ENCODE assay signal across 14 mouse cellular contexts in genomic region chr7:80063902-80064736, GRCm38 (mm10). TPM values are rescaled to one million over a fixed set of nuclear protein-coding genes. Genes with fewer than 3 reads are reported as not detected.
DNase-seq lines count a peak whose midpoint lies in the region; ATAC-seq and TF ChIP-seq lines count a peak whose summit lies in the region.
"Had no signal": no experiment of that assay in that cellular context is flagged by ENCODE, and none has a peak within 500 bp of the region (broad histone marks: within the 10 kb centered on the region; RNA-seq: fewer than 3 reads in every experiment).

No protein-coding gene starts in this region.

- no peaks in the 10 kb centered on the region for H3K27me3 ChIP-seq in forebrain, embryonic 11.5 days (ENCODE audit: control insufficient read depth, insufficient read depth, low read length)
- H3K27me3 ChIP-seq in forebrain, embryonic 16.5 days (replicated peaks; ENCODE audit: control insufficient read depth, insufficient read depth, low read length) = no peaks in the 10 kb centered on the region
- no peaks in the 10 kb centered on the region for H3K27me3 ChIP-seq in MEL (ENCODE audit: control insufficient read depth in 1 of 2, insufficient read depth in 2 of 2, low read length in 2 of 2)
- H3K27me3 ChIP-seq in midbrain, embryonic 15.5 days (replicated peaks) = no peaks in the 10 kb centered on the region
- no peaks in the 10 kb centered on the region for H3K27me3 ChIP-seq in kidney, embryonic 14.5 days (ENCODE audit: control insufficient read depth, insufficient read depth, low read length)
- H3K27me3 ChIP-seq: heart, embryonic 13.5 days had no signal

- no peak for ATAC-seq in forebrain, embryonic 11.5 days (replicated peaks; ENCODE audit: low FRiP score)
- no peak for ATAC-seq in forebrain, embryonic 16.5 days
- ATAC-seq in hematopoietic stem cell, adult 5-6 weeks (replicated peaks in 1 of 2; ENCODE audit: insufficient read depth in 1 of 2, low FRiP score in 2 of 2, low TSS enrichment in 1 of 2, low read depth in 1 of 2, poor library complexity in 2 of 2, severe bottlenecking in 2 of 2) = peak; percentile 43 to 62; a peak in 3 of 4 replicates
- ATAC-seq in midbrain, embryonic 15.5 days (replicated peaks) = no peak
- no peak for ATAC-seq in kidney, embryonic 14.5 days (ENCODE audit: low FRiP score, low TSS enrichment)

- peak; percentile 73 to 80 for TF ChIP-seq EP300 in MEL (IDR thresholded peaks at IDR 0.05; ENCODE audit: low read depth in 1 of 2, low read length in 2 of 2)

- 53% methylated on average over 15 of the region's 15 CpGs for WGBS in forebrain, embryonic 11.5 days
- 41% methylated on average over 15 of the region's 15 CpGs for WGBS in forebrain, embryonic 16.5 days
- WGBS in midbrain, embryonic 15.5 days = 47% methylated on average over 15 of the region's 15 CpGs
- 76% methylated on average over 15 of the region's 15 CpGs for WGBS in kidney, embryonic 14.5 days

- no peak for TF ChIP-seq CTCF in MEL (IDR thresholded peaks at IDR 0.05 in 2 of 3, conservative IDR thresholded peaks at IDR 0.05 in 1 of 3; ENCODE audit: control insufficient read depth in 1 of 3, insufficient read depth in 1 of 3, low read depth in 2 of 3, low read length in 3 of 3, poor library complexity in 1 of 3, severe bottlenecking in 1 of 3)

- peak overlapping the region; percentile 27; the same call in 1 of the 2 replicates for H3K9ac ChIP-seq in forebrain, embryonic 11.5 days (ENCODE audit: low read length)
- H3K9ac ChIP-seq in forebrain, embryonic 16.5 days (replicated peaks; ENCODE audit: low read depth, low read length) = no peak overlapping the region
- H3K9ac ChIP-seq in MEL (ENCODE audit: control insufficient read depth, low read depth, low read length, poor library complexity, severe bottlenecking) = peak overlapping the region; percentile 30
- H3K9ac ChIP-seq in midbrain, embryonic 15.5 days = no peak overlapping the region
- H3K9ac ChIP-seq in kidney, embryonic 14.5 days (ENCODE audit: low read depth, low read length) = no peak overlapping the region
- H3K9ac ChIP-seq: liver, embryonic 14.5 days had no signal

- H3K36me3 ChIP-seq in forebrain, embryonic 11.5 days (ENCODE audit: control insufficient read depth, insufficient read depth, low read length) = no peaks in the 10 kb centered on the region
- no peaks in the 10 kb centered on the region for H3K36me3 ChIP-seq in forebrain, embryonic 16.5 days (ENCODE audit: control insufficient read depth, insufficient read depth)
- peaks cover 0 to 14% of the 10 kb centered on the region in 2 experiments; a peak in 2 of 4 replicates for H3K36me3 ChIP-seq in MEL (ENCODE audit: control insufficient read depth in 1 of 2, insufficient read depth in 2 of 2, low read length in 2 of 2)
- H3K36me3 ChIP-seq in midbrain, embryonic 15.5 days (replicated peaks) = no peaks in the 10 kb centered on the region
- H3K36me3 ChIP-seq in kidney, embryonic 14.5 days (ENCODE audit: control insufficient read depth, insufficient read depth, low read length) = no peaks in the 10 kb centered on the region

- no peaks in the 10 kb centered on the region for H3K79me2 ChIP-seq in MEL (ENCODE audit: control insufficient read depth, insufficient read depth, low read length, poor library complexity)

- TF ChIP-seq POLR2A in MEL (IDR thresholded peaks at IDR 0.05; ENCODE audit: control insufficient read depth in 1 of 2, insufficient read depth in 1 of 2, low read depth in 1 of 2, low read length in 2 of 2, poor library complexity in 1 of 2) = no peak

- H3K27ac ChIP-seq in forebrain, embryonic 11.5 days (ENCODE audit: low read depth, low read length) = peak overlapping the region; percentile 64
- no peak overlapping the region for H3K27ac ChIP-seq in forebrain, embryonic 16.5 days (ENCODE audit: low read length)
- H3K27ac ChIP-seq in MEL (ENCODE audit: control insufficient read depth, low read depth, low read length) = peak overlapping the region; percentile 57
- peak overlapping the region; percentile 53; the same call in 1 of the 2 replicates for H3K27ac ChIP-seq in midbrain, embryonic 15.5 days
- H3K27ac ChIP-seq in kidney, embryonic 14.5 days (ENCODE audit: low read depth, low read length) = no peak overlapping the region
- H3K27ac ChIP-seq: heart, embryonic 13.5 days; liver, embryonic 14.5 days had no signal

- H3K9me3 ChIP-seq in forebrain, embryonic 11.5 days (ENCODE audit: control insufficient read depth, low read length) = no peaks in the 10 kb centered on the region
- H3K9me3 ChIP-seq in forebrain, embryonic 16.5 days (ENCODE audit: control insufficient read depth, low read length) = no peaks in the 10 kb centered on the region
- H3K9me3 ChIP-seq in MEL (replicated peaks; ENCODE audit: insufficient read depth, low read length) = no peaks in the 10 kb centered on the region
- no peaks in the 10 kb centered on the region for H3K9me3 ChIP-seq in midbrain, embryonic 15.5 days
- no peaks in the 10 kb centered on the region for H3K9me3 ChIP-seq in kidney, embryonic 14.5 days (ENCODE audit: control insufficient read depth, low read length)
- H3K9me3 ChIP-seq: heart, embryonic 13.5 days had no signal

- no peak overlapping the region for H3K4me3 ChIP-seq in forebrain, embryonic 11.5 days (ENCODE audit: low read depth, low read length)
- no peak overlapping the region for H3K4me3 ChIP-seq in forebrain, embryonic 16.5 days (replicated peaks; ENCODE audit: low read length)
- no peak overlapping the region for H3K4me3 ChIP-seq in MEL (ENCODE audit: control insufficient read depth in 1 of 2, insufficient read depth in 1 of 2, low read depth in 2 of 2, low read length in 2 of 2)
- H3K4me3 ChIP-seq in midbrain, embryonic 15.5 days = no peak overlapping the region
- no peak overlapping the region for H3K4me3 ChIP-seq in kidney, embryonic 14.5 days (ENCODE audit: low read length)
- H3K4me3 ChIP-seq: heart, embryonic 13.5 days had no signal

- no peak for DNase-seq in forebrain, embryonic 11.5 days (ENCODE audit: low spot score)
- peak; percentile 62 for DNase-seq in MEL (ENCODE audit: low read depth, low spot score)
- DNase-seq in urinary bladder, postnatal 10 days (ENCODE audit: low spot score) = no peak
- DNase-seq in retina, embryonic 14.5 days (ENCODE audit: low spot score) = no peak
- DNase-seq: cerebellum, postnatal 36 days; left cerebral cortex, postnatal 4 days; lung, postnatal 36 days; right cerebral cortex, adult 18-20 months had no signal

- peaks cover 13% of the 10 kb centered on the region for H3K4me1 ChIP-seq in forebrain, embryonic 11.5 days (replicated peaks; ENCODE audit: control insufficient read depth, insufficient read depth, low read length)
- H3K4me1 ChIP-seq in forebrain, embryonic 16.5 days (replicated peaks; ENCODE audit: control insufficient read depth, insufficient read depth, low read length) = peaks cover 22% of the 10 kb centered on the region
- H3K4me1 ChIP-seq in MEL (ENCODE audit: control insufficient read depth in 1 of 2, insufficient read depth in 2 of 2, low read length in 2 of 2) = peaks cover 0 to 22% of the 10 kb centered on the region in 2 experiments; a peak in 2 of 4 replicates
- peaks cover 27% of the 10 kb centered on the region for H3K4me1 ChIP-seq in midbrain, embryonic 15.5 days
- H3K4me1 ChIP-seq in kidney, embryonic 14.5 days (ENCODE audit: control insufficient read depth, insufficient read depth, low read length) = peaks cover 22% of the 10 kb centered on the region

- no peak for TF ChIP-seq RAD21 in MEL (IDR thresholded peaks at IDR 0.05; ENCODE audit: low read depth, low read length)

- peak overlapping the region; percentile 32; the same call in 1 of the 2 replicates for H3K4me2 ChIP-seq in forebrain, embryonic 11.5 days (ENCODE audit: low read depth, low read length, severe bottlenecking)
- H3K4me2 ChIP-seq in forebrain, embryonic 16.5 days (ENCODE audit: low read length) = no peak overlapping the region
- H3K4me2 ChIP-seq in midbrain, embryonic 15.5 days = no peak overlapping the region
- no peak overlapping the region for H3K4me2 ChIP-seq in kidney, embryonic 14.5 days (replicated peaks; ENCODE audit: low read depth, low read length)
- H3K4me2 ChIP-seq: heart, embryonic 13.5 days had no signal

TF ChIP-seq in MEL, 35 proteins besides CTCF, POLR2A, EP300 and RAD21 (continues in another document):
- peak; percentile 87 for TF ChIP-seq TCF12 (IDR thresholded peaks at IDR 0.05; ENCODE audit: low read depth, low read length)
- no peak for TF ChIP-seq HCFC1 (IDR thresholded peaks at IDR 0.05; ENCODE audit: low read depth, low read length)
- TF ChIP-seq MAZ (IDR thresholded peaks at IDR 0.05; ENCODE audit: low read depth, low read length) = peak; percentile 64; the same call in 1 of the 2 replicates
- TF ChIP-seq GATA1 (IDR thresholded peaks at IDR 0.05; ENCODE audit: low read depth, low read length) = peak; percentile 76
- TF ChIP-seq TAL1 (IDR thresholded peaks at IDR 0.05; ENCODE audit: low read length) = peak; percentile 84
- TF ChIP-seq POLR2AphosphoS5 (IDR thresholded peaks at IDR 0.05; ENCODE audit: borderline replicate concordance, low read depth, low read length) = no peak
- TF ChIP-seq USF2 (IDR thresholded peaks at IDR 0.05; ENCODE audit: borderline replicate concordance in 1 of 2, insufficient read depth in 1 of 2, low read depth in 1 of 2, low read length in 2 of 2) = no peak
- TF ChIP-seq MXI1 (IDR thresholded peaks at IDR 0.05; ENCODE audit: low read depth, low read length) = peak; percentile 47; the same call in 1 of the 2 replicates

RNA-seq across cellular contexts. Expression of gene Zfp710, which starts 39.5 kb away (rescaled TPM):
- 27.9 and 33.0 TPM in 2 replicates for polyA plus RNA-seq in forebrain, embryonic 11.5 days (2014; fragmentation: Nextera tagmentation; extraction: Ambion mirVana)
- 18.7 and 19.6 TPM in 2 replicates for polyA plus RNA-seq in forebrain, embryonic 16.5 days (2015; fragmentation: Nextera tagmentation; extraction: Ambion mirVana)
- total RNA-seq in MEL (2012; rRNA removed) = 11.8 and 14.8 TPM in 2 replicates
- polyA plus RNA-seq in MEL (2012; ENCODE audit: insufficient read depth in 1 of 2, insufficient read length in 2 of 2, low read depth in 1 of 2, low replicate concordance in 2 of 2, missing spikeins in 1 of 2) = 10 to 100 TPM in 1 of 2 experiments, not detected in 1; 19.1 TPM
- 18.9 and 19.7 TPM in 2 replicates for total RNA-seq in hematopoietic stem cell, adult 5-6 weeks (2017)
- polyA plus RNA-seq in midbrain, embryonic 15.5 days (2015; fragmentation: Nextera tagmentation; extraction: Ambion mirVana) = 18.0 and 18.6 TPM in 2 replicates
- 23.6 and 25.7 TPM in 2 replicates for polyA plus RNA-seq in kidney, embryonic 14.5 days (2014; fragmentation: Nextera tagmentation; extraction: Ambion mirVana)

RNA-seq across cellular contexts. Expression of gene Idh2, which starts 51.1 kb away (rescaled TPM):
- 403 and 425 TPM in 2 replicates for polyA plus RNA-seq in forebrain, embryonic 11.5 days (2014; fragmentation: Nextera tagmentation; extraction: Ambion mirVana)
- 286 and 298 TPM in 2 replicates for polyA plus RNA-seq in forebrain, embryonic 16.5 days (2015; fragmentation: Nextera tagmentation; extraction: Ambion mirVana)
- total RNA-seq in MEL (2012; rRNA removed) = 121 and 141 TPM in 2 replicates
- 100 to 1,000 TPM; 181 to 268 TPM for polyA plus RNA-seq in MEL (2012; ENCODE audit: insufficient read depth in 1 of 2, insufficient read length in 2 of 2, low read depth in 1 of 2, low replicate concordance in 2 of 2, missing spikeins in 1 of 2)
- 180 and 242 TPM in 2 replicates for total RNA-seq in hematopoietic stem cell, adult 5-6 weeks (2017)
- 242 and 249 TPM in 2 replicates for polyA plus RNA-seq in midbrain, embryonic 15.5 days (2015; fragmentation: Nextera tagmentation; extraction: Ambion mirVana)
- 549 and 658 TPM in 2 replicates for polyA plus RNA-seq in kidney, embryonic 14.5 days (2014; fragmentation: Nextera tagmentation; extraction: Ambion mirVana)

Comparison
In these comparisons a context has a peak if more than half of its experiments do, and no peak if none do; other contexts are left out.
1. H3K27ac ChIP-seq: peak in forebrain, embryonic 11.5 days (single experiment), MEL (single experiment) and midbrain, embryonic 15.5 days (single experiment); none in forebrain, embryonic 16.5 days (single experiment) and kidney, embryonic 14.5 days (single experiment).
2. H3K9ac ChIP-seq: peak in forebrain, embryonic 11.5 days (single experiment) and MEL (single experiment); none in forebrain, embryonic 16.5 days (single experiment), midbrain, embryonic 15.5 days (single experiment) and kidney, embryonic 14.5 days (single experiment).
3. ATAC-seq: peak in hematopoietic stem cell, adult 5-6 weeks (2 of 2); none in forebrain, embryonic 11.5 days (single experiment), forebrain, embryonic 16.5 days (single experiment), midbrain, embryonic 15.5 days (single experiment) and kidney, embryonic 14.5 days (single experiment).